Mouse (Mus musculus): Measurements from ENCODE around the gene Fuz.

The Fuz gene

GRCm38 (mm10) chr7:44888256-44889105 lies 7.4 kb upstream of the Fuz start:
- peak; percentile 83 for DNase-seq (ENCODE audit: inconsistent ontology term)

- no peak for DNase-seq (ENCODE audit: inconsistent ontology term)
These were observed 5.7 kb upstream of the Fuz start for GRCm38 (mm10) chr7:44890180-44890579.

GRCm38 (mm10) chr7:44890737-44891136 lies 5.1 kb upstream of the Fuz start:
- no peak for DNase-seq (ENCODE audit: inconsistent ontology term)

- no peak for DNase-seq (ENCODE audit: inconsistent ontology term)
These were observed 4.3 kb upstream of the Fuz start for GRCm38 (mm10) chr7:44891611-44892010.

GRCm38 (mm10) chr7:44892276-44892921 lies 3.5 kb upstream of the Fuz start, which contains the start of gene Med25:
Med25 (minus strand) TSS chr7:44892712.
- DNase-seq (ENCODE audit: inconsistent ontology term) = peak; percentile 94

GRCm38 (mm10) chr7:44893197-44893596 lies 2.7 kb upstream of the Fuz start:
- DNase-seq (ENCODE audit: inconsistent ontology term) = peak; percentile 27

GRCm38 (mm10) chr7:44894175-44894574 lies 1.7 kb upstream of the Fuz start:
- DNase-seq (ENCODE audit: inconsistent ontology term) = no peak

- DNase-seq (ENCODE audit: inconsistent ontology term) = no peak
These were observed 680 bp upstream of the Fuz start for GRCm38 (mm10) chr7:44895206-44895592.

- DNase-seq (ENCODE audit: inconsistent ontology term) = no peak
These were observed 620 bp downstream of the Fuz start for GRCm38 (mm10) chr7:44896499-44896898.

GRCm38 (mm10) chr7:44898607-44899006 lies 2.7 kb downstream of the Fuz start:
- no peak for DNase-seq (ENCODE audit: inconsistent ontology term)

GRCm38 (mm10) chr7:44900632-44901031 lies 4.8 kb downstream of the Fuz start:
- no peak for DNase-seq (ENCODE audit: inconsistent ontology term)

GRCm38 (mm10) chr7:44901230-44901722 lies 5.4 kb downstream of the Fuz start:
- peak; percentile 68 for DNase-seq (ENCODE audit: inconsistent ontology term)

- DNase-seq (ENCODE audit: inconsistent ontology term) = no peak
These were observed 9.6 kb downstream of the Fuz start for GRCm38 (mm10) chr7:44905430-44905829.

GRCm38 (mm10) chr7:44908706-44909476 lies 13.0 kb downstream of the Fuz start:
- DNase-seq (ENCODE audit: inconsistent ontology term) = peak; percentile 86

- no peak for DNase-seq (ENCODE audit: inconsistent ontology term)
These were observed 18.5 kb downstream of the Fuz start for GRCm38 (mm10) chr7:44914396-44914795.

GRCm38 (mm10) chr7:44915314-44915713 lies 19.4 kb downstream of the Fuz start:
- no peak for DNase-seq (ENCODE audit: inconsistent ontology term)

GRCm38 (mm10) chr7:44916191-44916590 lies 20.3 kb downstream of the Fuz start:
- no peak for DNase-seq (ENCODE audit: inconsistent ontology term)

GRCm38 (mm10) chr7:44916881-44917280 lies 21.0 kb downstream of the Fuz start:
- DNase-seq (ENCODE audit: inconsistent ontology term) = no peak

- DNase-seq (ENCODE audit: inconsistent ontology term) = no peak
These were observed 22.3 kb downstream of the Fuz start for GRCm38 (mm10) chr7:44918219-44918618.

- peak; percentile 56 for DNase-seq (ENCODE audit: inconsistent ontology term)
These were observed 23.2 kb downstream of the Fuz start for GRCm38 (mm10) chr7:44919127-44919526.

- DNase-seq (ENCODE audit: inconsistent ontology term) = no peak
These were observed 26.7 kb downstream of the Fuz start for GRCm38 (mm10) chr7:44922530-44922929.

- DNase-seq (ENCODE audit: inconsistent ontology term) = no peak
These were observed 29.6 kb downstream of the Fuz start for GRCm38 (mm10) chr7:44925468-44925867.

Measured in Muller cell, postnatal 12 days (primary cell).